Mouse (Mus musculus): ENCODE data around the gene Ano5. TPM values are rescaled to one million over a fixed set of nuclear protein-coding genes. Genes with fewer than 3 reads are reported as not detected.
A peak's percentile ranks its signal among the peaks of the same experiment; 100 is the strongest.

Gene Ano5
- polyA plus RNA-seq, 1 experiment from 2014 or later = 0.77 TPM

- no peaks in the 10 kb centered on the region for H3K36me3 ChIP-seq (ENCODE audit: control insufficient read depth, insufficient read depth, low read length)
- no peak overlapping the region for H3K4me2 ChIP-seq (replicated peaks; ENCODE audit: low read depth, low read length)
- 2% methylated on average over 16 of the region's 16 CpGs for WGBS
- no peak for ATAC-seq (ENCODE audit: low FRiP score, low TSS enrichment)
- no peaks in the 10 kb centered on the region for H3K4me1 ChIP-seq (ENCODE audit: control insufficient read depth, insufficient read depth, low read length)
- peaks cover 80% of the 10 kb centered on the region for H3K27me3 ChIP-seq (ENCODE audit: control insufficient read depth, insufficient read depth, low read length)
- H3K9me3 ChIP-seq (ENCODE audit: control insufficient read depth, low read length) = no peaks in the 10 kb centered on the region
- H3K27ac ChIP-seq (ENCODE audit: low read depth, low read length) = no peak overlapping the region
- H3K4me3 ChIP-seq (ENCODE audit: low read length) = no peak overlapping the region
- no peak overlapping the region for H3K9ac ChIP-seq (ENCODE audit: low read depth, low read length)
Measured at GRCm38 (mm10) chr7:51626451-51627000, 115.7 kb downstream of the Ano5 start.

GRCm38 (mm10) chr7:51627001-51627631, 116.3 kb downstream of the Ano5 start:
- H3K4me3 ChIP-seq (ENCODE audit: low read length) = no peak overlapping the region
- ATAC-seq (ENCODE audit: low FRiP score, low TSS enrichment) = peak; percentile 49; the same call in 1 of the 2 replicates
- no peaks in the 10 kb centered on the region for H3K36me3 ChIP-seq (ENCODE audit: control insufficient read depth, insufficient read depth, low read length)
- no peaks in the 10 kb centered on the region for H3K4me1 ChIP-seq (ENCODE audit: control insufficient read depth, insufficient read depth, low read length)
- H3K27me3 ChIP-seq (ENCODE audit: control insufficient read depth, insufficient read depth, low read length) = peaks cover 76% of the 10 kb centered on the region
- H3K4me2 ChIP-seq (replicated peaks; ENCODE audit: low read depth, low read length) = no peak overlapping the region
- no peak overlapping the region for H3K27ac ChIP-seq (ENCODE audit: low read depth, low read length)
- 1% methylated on average over 26 of the region's 26 CpGs for WGBS
- no peak overlapping the region for H3K9ac ChIP-seq (ENCODE audit: low read depth, low read length)
- H3K9me3 ChIP-seq (ENCODE audit: control insufficient read depth, low read length) = no peaks in the 10 kb centered on the region

DNA sequence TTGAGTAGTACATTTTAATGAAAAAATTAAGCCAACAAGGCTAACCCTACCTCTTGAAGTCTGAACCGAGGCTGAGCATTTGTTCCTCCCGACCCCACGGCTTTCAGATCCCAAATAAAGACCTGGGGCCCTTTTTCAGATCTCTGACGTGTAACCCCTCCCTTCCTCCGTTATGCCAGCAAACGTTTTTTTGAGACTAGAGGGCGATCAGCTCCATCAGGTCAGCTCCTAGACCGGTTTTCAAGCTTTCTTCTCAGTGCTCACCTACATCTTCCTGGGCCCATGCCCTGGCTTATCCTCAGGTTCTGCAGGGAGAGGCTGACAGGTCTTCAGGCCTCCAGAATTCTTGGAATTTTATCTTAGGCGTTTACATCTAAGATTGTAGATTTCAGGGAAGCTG, 116.8 kb downstream of the Ano5 start:
- H3K9me3 ChIP-seq (ENCODE audit: control insufficient read depth, low read length) = no peaks in the 10 kb centered on the region
- H3K27me3 ChIP-seq (ENCODE audit: control insufficient read depth, insufficient read depth, low read length) = peaks cover 75% of the 10 kb centered on the region
- H3K4me1 ChIP-seq (ENCODE audit: control insufficient read depth, insufficient read depth, low read length) = no peaks in the 10 kb centered on the region
- WGBS = under 1% methylated on average over 9 of the region's 9 CpGs
- H3K9ac ChIP-seq (ENCODE audit: low read depth, low read length) = no peak overlapping the region
- H3K36me3 ChIP-seq (ENCODE audit: control insufficient read depth, insufficient read depth, low read length) = no peaks in the 10 kb centered on the region
- ATAC-seq (ENCODE audit: low FRiP score, low TSS enrichment) = no peak
- H3K4me2 ChIP-seq (replicated peaks; ENCODE audit: low read depth, low read length) = no peak overlapping the region
- no peak overlapping the region for H3K27ac ChIP-seq (ENCODE audit: low read depth, low read length)
- no peak overlapping the region for H3K4me3 ChIP-seq (ENCODE audit: low read length)

- H3K9ac ChIP-seq (ENCODE audit: low read depth, low read length) = no peak overlapping the region
- no peaks in the 10 kb centered on the region for H3K9me3 ChIP-seq (ENCODE audit: control insufficient read depth, low read length)
- no peaks in the 10 kb centered on the region for H3K4me1 ChIP-seq (ENCODE audit: control insufficient read depth, insufficient read depth, low read length)
- H3K27ac ChIP-seq (ENCODE audit: low read depth, low read length) = no peak overlapping the region
- no peak overlapping the region for H3K4me2 ChIP-seq (replicated peaks; ENCODE audit: low read depth, low read length)
- WGBS = 2% methylated on average over 9 of the region's 9 CpGs
- no peaks in the 10 kb centered on the region for H3K36me3 ChIP-seq (ENCODE audit: control insufficient read depth, insufficient read depth, low read length)
- no peak for ATAC-seq (ENCODE audit: low FRiP score, low TSS enrichment)
- peaks cover 77% of the 10 kb centered on the region for H3K27me3 ChIP-seq (ENCODE audit: control insufficient read depth, insufficient read depth, low read length)
- H3K4me3 ChIP-seq (ENCODE audit: low read length) = no peak overlapping the region
Measured at GRCm38 (mm10) chr7:51628349-51628748, 117.5 kb downstream of the Ano5 start.

GRCm38 (mm10) chr7:51629206-51629605, 118.4 kb downstream of the Ano5 start:
- no peak overlapping the region for H3K27ac ChIP-seq (ENCODE audit: low read depth, low read length)
- WGBS = 5% methylated on average over 3 of the region's 3 CpGs
- H3K4me2 ChIP-seq (replicated peaks; ENCODE audit: low read depth, low read length) = no peak overlapping the region
- H3K4me3 ChIP-seq (ENCODE audit: low read length) = no peak overlapping the region
- no peaks in the 10 kb centered on the region for H3K4me1 ChIP-seq (ENCODE audit: control insufficient read depth, insufficient read depth, low read length)
- H3K36me3 ChIP-seq (ENCODE audit: control insufficient read depth, insufficient read depth, low read length) = no peaks in the 10 kb centered on the region
- H3K9me3 ChIP-seq (ENCODE audit: control insufficient read depth, low read length) = no peaks in the 10 kb centered on the region
- ATAC-seq (ENCODE audit: low FRiP score, low TSS enrichment) = no peak
- H3K9ac ChIP-seq (ENCODE audit: low read depth, low read length) = no peak overlapping the region
- H3K27me3 ChIP-seq (ENCODE audit: control insufficient read depth, insufficient read depth, low read length) = peaks cover 71% of the 10 kb centered on the region

GRCm38 (mm10) chr7:51631171-51631570, 120.3 kb downstream of the Ano5 start:
- peaks cover 57% of the 10 kb centered on the region for H3K27me3 ChIP-seq (ENCODE audit: control insufficient read depth, insufficient read depth, low read length)
- no peaks in the 10 kb centered on the region for H3K9me3 ChIP-seq (ENCODE audit: control insufficient read depth, low read length)
- no peak overlapping the region for H3K4me2 ChIP-seq (replicated peaks; ENCODE audit: low read depth, low read length)
- H3K4me3 ChIP-seq (ENCODE audit: low read length) = no peak overlapping the region
- no peak for ATAC-seq (ENCODE audit: low FRiP score, low TSS enrichment)
- H3K4me1 ChIP-seq (ENCODE audit: control insufficient read depth, insufficient read depth, low read length) = no peaks in the 10 kb centered on the region
- WGBS = 70% methylated on average over 3 of the region's 3 CpGs
- H3K9ac ChIP-seq (ENCODE audit: low read depth, low read length) = no peak overlapping the region
- H3K27ac ChIP-seq (ENCODE audit: low read depth, low read length) = no peak overlapping the region
- no peaks in the 10 kb centered on the region for H3K36me3 ChIP-seq (ENCODE audit: control insufficient read depth, insufficient read depth, low read length)

DNA sequence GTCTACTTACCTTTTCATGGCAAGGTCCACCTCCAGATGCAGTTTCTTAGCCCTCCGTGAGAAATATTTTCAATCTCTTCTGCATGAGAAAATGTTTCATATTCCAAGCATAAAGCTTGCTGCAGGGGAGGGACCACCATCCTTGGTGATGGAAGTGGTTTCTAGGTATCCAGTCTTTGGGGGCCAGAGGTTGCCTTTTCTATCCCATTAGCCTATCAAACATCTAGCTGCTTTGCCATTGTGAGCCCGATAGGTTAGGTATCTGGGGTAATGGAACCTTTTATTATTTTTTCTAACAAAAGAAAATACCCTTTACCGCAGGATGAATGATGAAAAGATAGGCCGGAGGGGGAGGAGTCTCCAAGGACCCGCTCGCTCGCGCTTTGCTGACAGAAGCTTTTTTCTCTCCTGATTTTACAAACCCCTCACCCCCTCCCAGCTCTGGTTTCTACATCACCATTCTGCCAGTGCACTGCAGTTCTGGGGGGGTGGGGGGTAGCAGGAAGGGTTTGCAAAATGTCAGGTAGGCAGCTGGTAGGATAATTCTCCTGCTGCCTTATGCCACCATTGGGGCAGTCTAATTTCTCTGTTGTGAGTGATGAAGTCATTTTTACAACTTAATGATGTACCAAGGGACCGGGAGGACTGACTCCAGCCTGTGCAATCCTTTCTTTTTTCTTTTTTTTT, 121.9 kb downstream of the Ano5 start:
- no peaks in the 10 kb centered on the region for H3K36me3 ChIP-seq (ENCODE audit: control insufficient read depth, insufficient read depth, low read length)
- no peak overlapping the region for H3K4me3 ChIP-seq (ENCODE audit: low read length)

GRCm38 (mm10) chr7:51633230-51633844, 122.5 kb downstream of the Ano5 start:
- no peaks in the 10 kb centered on the region for H3K4me1 ChIP-seq (ENCODE audit: control insufficient read depth, insufficient read depth, low read length)
- no peak overlapping the region for H3K27ac ChIP-seq (ENCODE audit: low read depth, low read length)
- H3K4me2 ChIP-seq (replicated peaks; ENCODE audit: low read depth, low read length) = no peak overlapping the region
- no peak overlapping the region for H3K4me3 ChIP-seq (ENCODE audit: low read length)
- 11% methylated on average over 7 of the region's 7 CpGs for WGBS
- H3K9me3 ChIP-seq (ENCODE audit: control insufficient read depth, low read length) = no peaks in the 10 kb centered on the region
- no peak overlapping the region for H3K9ac ChIP-seq (ENCODE audit: low read depth, low read length)
- no peaks in the 10 kb centered on the region for H3K36me3 ChIP-seq (ENCODE audit: control insufficient read depth, insufficient read depth, low read length)
- peaks cover 40% of the 10 kb centered on the region for H3K27me3 ChIP-seq (ENCODE audit: control insufficient read depth, insufficient read depth, low read length)
- ATAC-seq (ENCODE audit: low FRiP score, low TSS enrichment) = no peak

More for the DNA sequence above, 121.9 kb downstream of the Ano5 start:
- H3K27ac ChIP-seq (ENCODE audit: low read depth, low read length) = no peak overlapping the region
- peaks cover 46% of the 10 kb centered on the region for H3K27me3 ChIP-seq (ENCODE audit: control insufficient read depth, insufficient read depth, low read length)
- no peak overlapping the region for H3K4me2 ChIP-seq (replicated peaks; ENCODE audit: low read depth, low read length)
- no peaks in the 10 kb centered on the region for H3K9me3 ChIP-seq (ENCODE audit: control insufficient read depth, low read length)
- ATAC-seq (ENCODE audit: low FRiP score, low TSS enrichment) = no peak
- 5% methylated on average over 9 of the region's 9 CpGs for WGBS
- no peak overlapping the region for H3K9ac ChIP-seq (ENCODE audit: low read depth, low read length)
- no peaks in the 10 kb centered on the region for H3K4me1 ChIP-seq (ENCODE audit: control insufficient read depth, insufficient read depth, low read length)
